Mouse (Mus musculus) urinary bladder, postnatal 10 days (tissue): Measurements from ENCODE around the gene Alyref2.

ENCODE experiments used
- DNase-seq: peaks from one replicate; pipeline ENCODE4 v3.0.0; 2022; ENCODE audit warnings: low spot score

Gene Alyref2

DNA sequence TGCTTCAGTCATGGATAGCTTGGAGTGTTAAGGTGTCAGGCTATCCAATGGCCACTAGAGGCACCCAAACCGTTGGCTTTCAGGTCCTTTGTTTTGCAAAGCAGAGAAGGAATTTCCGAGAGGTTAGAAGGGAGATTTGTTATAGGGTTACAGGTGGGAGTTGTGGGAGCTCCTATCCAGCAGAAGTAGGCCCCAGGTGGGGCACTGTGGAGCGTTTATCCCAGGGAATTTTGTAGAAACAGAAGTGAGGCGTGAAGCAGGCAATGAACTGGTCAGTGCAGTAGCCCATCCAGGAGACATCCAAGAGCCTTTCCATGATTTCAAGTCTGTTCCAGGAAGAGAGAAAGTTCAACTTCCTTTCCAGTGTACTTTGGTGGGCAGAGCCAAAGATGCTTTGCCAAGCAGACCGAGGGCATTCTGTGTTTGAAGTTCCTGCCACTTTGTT is 1.6 kb upstream of the Alyref2 start:
- no peak for DNase-seq

DNA sequence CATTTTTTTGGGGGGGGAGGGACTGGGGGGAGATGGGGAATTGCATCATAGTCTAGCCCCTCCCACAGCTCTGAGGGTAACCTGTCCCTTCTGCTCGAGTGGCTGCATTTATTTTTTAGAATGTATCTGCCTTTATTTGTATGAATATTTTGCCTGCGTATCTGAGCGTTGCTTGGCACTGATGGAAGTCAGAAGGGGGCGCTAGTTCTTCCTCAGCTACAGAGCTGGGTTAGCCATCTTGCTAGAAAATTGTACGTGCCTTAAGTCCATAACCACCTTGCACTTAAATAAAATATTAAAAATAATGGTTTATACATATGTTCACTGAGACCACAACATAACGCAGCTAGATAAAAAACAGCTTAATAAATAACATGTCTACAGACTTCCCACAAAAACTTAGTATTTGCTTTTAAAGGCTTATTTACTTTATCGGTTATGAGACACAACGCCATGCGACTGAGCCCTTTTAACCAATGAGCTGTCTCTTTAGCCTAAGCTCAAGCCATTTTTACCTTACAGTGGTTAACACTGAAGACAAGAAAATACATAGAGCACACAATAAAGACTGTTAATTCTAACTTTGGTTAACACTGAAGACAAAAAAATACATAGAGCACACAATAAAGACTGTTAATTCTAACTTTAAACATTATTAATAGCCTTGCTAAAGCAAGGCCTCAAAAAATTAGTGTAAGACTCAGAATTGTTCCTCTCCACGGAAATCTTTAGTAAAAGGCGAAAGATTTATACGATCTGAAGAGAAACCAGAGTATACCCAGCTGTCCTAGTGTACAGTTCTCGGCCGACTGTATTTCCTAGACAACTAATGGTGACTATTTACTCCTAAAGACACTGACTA is 659 bp upstream of the Alyref2 start:
- DNase-seq = no peak

DNA sequence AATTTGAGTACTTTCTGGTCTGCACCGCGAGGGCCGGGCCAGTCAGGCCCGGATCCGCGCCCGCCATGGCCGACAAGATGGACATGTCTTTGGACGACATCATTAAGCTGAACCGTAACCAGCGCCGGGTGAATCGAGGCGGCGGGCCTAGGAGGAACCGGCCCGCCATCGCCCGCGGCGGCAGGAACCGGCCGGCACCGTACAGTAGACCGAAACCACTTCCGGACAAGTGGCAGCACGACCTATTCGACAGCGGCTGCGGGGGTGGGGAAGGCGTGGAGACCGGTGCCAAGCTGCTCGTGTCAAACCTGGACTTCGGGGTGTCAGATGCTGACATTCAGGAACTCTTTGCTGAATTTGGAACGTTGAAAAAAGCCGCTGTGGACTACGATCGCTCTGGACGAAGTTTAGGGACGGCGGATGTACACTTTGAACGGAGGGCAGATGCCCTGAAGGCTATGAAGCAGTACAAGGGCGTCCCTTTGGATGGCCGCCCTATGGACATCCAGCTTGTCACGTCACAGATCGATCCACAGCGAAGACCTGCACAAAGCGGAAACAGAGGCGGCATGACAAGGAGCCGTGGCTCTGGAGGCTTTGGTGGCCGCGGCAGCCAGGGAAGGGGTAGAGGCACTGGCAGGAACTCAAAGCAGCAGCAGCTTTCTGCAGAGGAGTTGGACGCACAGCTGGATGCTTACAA is 464 bp downstream of the Alyref2 start:
- DNase-seq = no peak

DNA sequence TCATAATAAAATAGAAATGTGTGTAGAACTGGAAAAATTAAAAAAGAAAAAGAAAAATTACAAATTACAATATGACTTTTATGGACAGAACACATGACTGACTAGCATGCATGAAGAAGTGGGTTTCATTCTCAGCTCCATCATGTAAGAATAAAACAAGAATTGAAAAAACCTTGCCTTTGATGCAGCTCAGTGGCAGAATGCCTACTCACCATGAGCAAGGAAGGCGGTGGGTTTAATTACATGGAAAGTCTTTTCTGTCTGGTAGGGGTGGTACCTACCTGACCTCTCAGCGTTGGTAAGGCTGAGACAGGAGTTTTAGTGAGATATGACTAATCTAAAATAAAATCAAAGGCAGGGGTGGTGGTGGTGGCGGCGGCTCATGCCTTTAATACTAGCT is 1.3 kb downstream of the Alyref2 start:
- no peak for DNase-seq

DNA sequence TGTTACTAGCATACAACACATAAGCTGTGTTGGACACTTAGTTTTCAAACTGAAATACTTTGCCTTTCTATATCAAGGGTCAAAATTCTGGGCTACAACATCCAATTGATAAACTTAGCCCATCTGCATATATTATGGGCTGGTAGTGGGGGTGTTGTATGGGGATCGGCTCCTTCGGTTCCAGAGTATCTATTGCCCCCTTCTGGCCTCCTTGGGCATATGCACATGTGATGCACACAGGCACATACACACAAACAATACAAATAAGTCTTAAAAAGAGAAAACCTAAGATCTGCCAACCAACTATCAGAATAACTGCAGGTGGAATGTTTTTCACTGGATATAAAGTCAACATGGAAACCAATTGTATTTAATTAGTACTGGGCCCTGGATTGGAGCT is 10.0 kb downstream of the Alyref2 start:
- DNase-seq = no peak

DNA sequence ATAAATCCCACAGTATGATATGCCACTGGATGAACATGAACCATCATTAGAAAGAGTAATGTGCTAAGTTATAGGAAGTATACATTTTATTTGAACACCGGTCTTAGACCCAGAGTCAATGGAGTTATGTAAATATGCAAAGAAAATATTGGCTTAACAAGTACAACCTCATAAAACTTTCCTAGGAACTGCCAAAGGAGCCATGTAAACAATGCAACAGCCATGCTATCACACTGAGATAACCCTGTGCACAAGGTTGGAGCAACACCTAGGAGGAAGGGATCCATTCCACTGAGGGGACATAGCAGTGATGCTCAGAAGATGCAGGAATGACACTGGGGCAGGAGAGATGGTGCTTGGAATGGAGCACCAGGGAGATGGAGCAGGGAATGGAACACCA is 10.5 kb downstream of the Alyref2 start:
- no peak for DNase-seq

DNA sequence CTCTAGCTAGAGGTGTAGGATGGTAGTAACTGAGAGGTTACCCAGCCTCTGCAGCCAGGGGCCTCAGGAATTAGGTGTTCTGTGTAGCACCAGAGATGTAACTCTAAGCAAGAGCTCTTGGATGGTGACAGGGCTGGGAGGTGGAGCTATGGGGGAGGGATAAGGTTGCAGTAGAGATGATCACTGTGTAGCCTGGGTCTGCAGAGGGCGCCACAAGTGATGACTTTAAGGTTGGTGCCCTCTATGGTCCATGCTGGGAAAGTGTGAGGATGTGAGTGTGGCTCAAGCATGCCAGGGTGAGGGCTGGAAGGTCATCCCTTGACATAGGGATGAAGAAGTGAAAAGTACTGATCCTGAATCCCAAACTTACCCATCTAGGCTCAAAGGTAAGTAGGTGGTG is 11.8 kb downstream of the Alyref2 start:
- DNase-seq = no peak

DNA sequence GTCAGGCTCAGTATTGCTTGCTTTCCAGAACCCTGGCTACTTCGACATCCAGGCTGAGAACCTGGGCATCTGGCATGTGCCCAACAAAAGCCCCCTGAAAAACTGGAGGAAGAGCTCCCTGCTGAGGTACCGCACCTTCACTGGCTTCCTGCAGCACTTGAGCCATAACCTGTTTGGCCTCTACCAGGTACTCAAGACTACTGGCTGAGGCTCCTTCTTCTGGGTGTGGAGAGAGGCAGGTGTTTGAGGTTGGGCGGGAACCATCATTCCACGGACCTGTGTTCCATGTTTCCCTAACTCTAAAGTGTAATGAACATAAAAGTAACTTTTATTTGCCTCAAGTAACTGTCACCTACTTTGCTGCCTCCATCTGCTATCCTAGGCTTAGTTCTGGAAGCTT is 12.3 kb downstream of the Alyref2 start:
- DNase-seq = no peak

- DNase-seq = no peak
These were observed 28.1 kb downstream of the Alyref2 start for GRCm38 (mm10) chr1:171531367-171531766.

GRCm38 (mm10) chr1:171532830-171533229 is 29.6 kb downstream of the Alyref2 start:
- DNase-seq = no peak

- DNase-seq = no peak
These were observed 31.3 kb downstream of the Alyref2 start for GRCm38 (mm10) chr1:171534557-171534956.

GRCm38 (mm10) chr1:171535194-171535593 is 31.9 kb downstream of the Alyref2 start, which contains the start of gene Itln1:
Gene Itln1 (minus strand): TSS chr1:171535294.
- no peak for DNase-seq

GRCm38 (mm10) chr1:171540694-171541093 is 37.4 kb downstream of the Alyref2 start:
- DNase-seq = no peak

GRCm38 (mm10) chr1:171551326-171551725 is 48.0 kb downstream of the Alyref2 start:
- no peak for DNase-seq

GRCm38 (mm10) chr1:171552230-171552629 is 49.0 kb downstream of the Alyref2 start:
- DNase-seq = no peak

- DNase-seq = no peak
These were observed 50.4 kb downstream of the Alyref2 start for GRCm38 (mm10) chr1:171553359-171554341.
